Mouse (Mus musculus): ENCODE data around the gene Gm20388.

Gm20388 gene

GRCm38 (mm10) chr8:123725261-123725660 is 3814.6 kb downstream of the Gm20388 start:
- DNase-seq: no peak

GRCm38 (mm10) chr8:123726759-123727158 is 3816.1 kb downstream of the Gm20388 start:
- DNase-seq: no peak

- peak; percentile 76 for DNase-seq
These were observed 3818.6 kb downstream of the Gm20388 start for GRCm38 (mm10) chr8:123729055-123729785.

GRCm38 (mm10) chr8:123729786-123730411 is 3819.3 kb downstream of the Gm20388 start:
- DNase-seq: no peak

GRCm38 (mm10) chr8:123732332-123732731 is 3821.7 kb downstream of the Gm20388 start:
- no peak for DNase-seq

GRCm38 (mm10) chr8:123734486-123734885 is 3823.8 kb downstream of the Gm20388 start:
- no peak for DNase-seq

GRCm38 (mm10) chr8:123736974-123737373 is 3826.3 kb downstream of the Gm20388 start:
- DNase-seq: no peak

GRCm38 (mm10) chr8:123740263-123740662 is 3829.6 kb downstream of the Gm20388 start:
- no peak for DNase-seq

- DNase-seq: no peak
These were observed 3830.6 kb downstream of the Gm20388 start for GRCm38 (mm10) chr8:123741232-123741631.

GRCm38 (mm10) chr8:123746488-123746887 is 3835.8 kb downstream of the Gm20388 start:
- DNase-seq: no peak

- DNase-seq: no peak
These were observed 3837.1 kb downstream of the Gm20388 start for GRCm38 (mm10) chr8:123747772-123748171.

GRCm38 (mm10) chr8:123750171-123750693 is 3839.6 kb downstream of the Gm20388 start:
- DNase-seq: no peak

GRCm38 (mm10) chr8:123752773-123753468 is 3842.3 kb downstream of the Gm20388 start:
- peak; percentile 76 for DNase-seq

- peak; percentile 39 for DNase-seq
These were observed 3843.1 kb downstream of the Gm20388 start for GRCm38 (mm10) chr8:123753604-123754375.

- DNase-seq: no peak
These were observed 3844.1 kb downstream of the Gm20388 start for GRCm38 (mm10) chr8:123754538-123755431.

GRCm38 (mm10) chr8:123756901-123757300 is 3846.3 kb downstream of the Gm20388 start:
- DNase-seq: no peak

GRCm38 (mm10) chr8:123758935-123759334 is 3848.3 kb downstream of the Gm20388 start:
- DNase-seq: no peak

- peak; percentile 92 for DNase-seq
These were observed 3849.3 kb downstream of the Gm20388 start for GRCm38 (mm10) chr8:123759933-123760332.

GRCm38 (mm10) chr8:123760579-123760978 is 3849.9 kb downstream of the Gm20388 start:
- no peak for DNase-seq

- DNase-seq: peak; percentile 28
These were observed 3850.7 kb downstream of the Gm20388 start for GRCm38 (mm10) chr8:123761266-123761882.

- no peak for DNase-seq
These were observed 3851.2 kb downstream of the Gm20388 start for GRCm38 (mm10) chr8:123761883-123762270.
